Mouse (Mus musculus) splenic B cell, adult 2 months (primary cell): Measurements from ENCODE around the gene Notum.

Experiments used
- DNase-seq: peaks from one replicate; pipeline ENCODE4 v3.0.0-alpha.2; 2011; ENCODE audit warnings: low read depth, low spot score
- H3K27me3 ChIP-seq: 2 replicates; pipeline ENCODE4 v1.6.1; 2012; ENCODE audit warnings: mild to moderate bottlenecking, low read length, moderate library complexity, mixed read lengths; ENCODE audit not compliant: control insufficient read depth, poor library complexity, insufficient read depth, severe bottlenecking
- H3K36me3 ChIP-seq: 2 replicates; pipeline ENCODE4 v1.6.1; 2012; ENCODE audit warnings: mild to moderate bottlenecking, low read length, moderate library complexity, mixed read lengths; ENCODE audit not compliant: control insufficient read depth, poor library complexity, insufficient read depth, severe bottlenecking

The Notum gene

GRCm38 (mm10) chr11:120660301-120661075 is 487 bp downstream of the Notum start:
- H3K36me3 ChIP-seq: no peaks in the 10 kb centered on the region
- peak; percentile 38 for DNase-seq
- no peaks in the 10 kb centered on the region; the same call in 1 of the 2 replicates for H3K27me3 ChIP-seq

- no peak for DNase-seq
- no peaks in the 10 kb centered on the region; the same call in 1 of the 2 replicates for H3K27me3 ChIP-seq
- H3K36me3 ChIP-seq: no peaks in the 10 kb centered on the region
Measured at GRCm38 (mm10) chr11:120659509-120660300, 1.3 kb downstream of the Notum start.

GRCm38 (mm10) chr11:120658876-120659410 is 2.0 kb downstream of the Notum start:
- no peaks in the 10 kb centered on the region; the same call in 1 of the 2 replicates for H3K27me3 ChIP-seq
- H3K36me3 ChIP-seq: no peaks in the 10 kb centered on the region
- peak; percentile 81 for DNase-seq

GRCm38 (mm10) chr11:120657301-120657700 is 3.7 kb downstream of the Notum start:
- no peaks in the 10 kb centered on the region for H3K27me3 ChIP-seq
- H3K36me3 ChIP-seq: no peaks in the 10 kb centered on the region
- no peak for DNase-seq

DNA sequence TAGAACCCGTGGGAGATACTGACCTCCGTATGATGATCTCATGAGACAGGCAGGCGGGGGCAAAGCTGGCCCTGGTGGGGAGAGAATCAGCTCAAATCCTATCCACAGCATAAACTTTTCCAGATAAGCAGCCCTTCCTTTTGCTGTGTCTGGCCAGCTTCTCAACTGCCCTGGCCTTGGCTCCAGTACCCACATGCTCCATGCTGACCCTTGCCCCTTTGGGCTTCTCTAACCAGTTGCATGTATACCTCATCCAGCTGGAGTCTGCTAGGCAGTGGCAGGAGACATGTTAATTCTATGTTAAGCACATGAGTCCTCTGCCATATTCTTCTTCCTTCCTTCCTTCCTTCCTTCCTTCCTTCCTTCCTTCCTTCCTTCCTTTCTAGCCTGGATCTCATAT is 6.2 kb downstream of the Notum start:
- no peak for DNase-seq
- Histone ChIP-seq H3K36me3 (no peaks in the 10 kb centered on the region), H3K27me3 (no peaks in the 10 kb centered on the region)

- DNase-seq: no peak
- H3K36me3 ChIP-seq: no peaks in the 10 kb centered on the region
- H3K27me3 ChIP-seq: no peaks in the 10 kb centered on the region
Measured at GRCm38 (mm10) chr11:120651872-120652271, 9.1 kb downstream of the Notum start.

- DNase-seq: no peak
- no peaks in the 10 kb centered on the region for H3K36me3 ChIP-seq
- H3K27me3 ChIP-seq: no peaks in the 10 kb centered on the region
Measured at GRCm38 (mm10) chr11:120648001-120648476, 12.9 kb downstream of the Notum start, which contains the start of gene Myadml2. Myadml2 (minus strand) TSS chr11:120648158.

GRCm38 (mm10) chr11:120647047-120647830 is 13.7 kb downstream of the Notum start:
- Histone ChIP-seq H3K27me3 (no peaks in the 10 kb centered on the region), H3K36me3 (no peaks in the 10 kb centered on the region)
- no peak for DNase-seq

DNA sequence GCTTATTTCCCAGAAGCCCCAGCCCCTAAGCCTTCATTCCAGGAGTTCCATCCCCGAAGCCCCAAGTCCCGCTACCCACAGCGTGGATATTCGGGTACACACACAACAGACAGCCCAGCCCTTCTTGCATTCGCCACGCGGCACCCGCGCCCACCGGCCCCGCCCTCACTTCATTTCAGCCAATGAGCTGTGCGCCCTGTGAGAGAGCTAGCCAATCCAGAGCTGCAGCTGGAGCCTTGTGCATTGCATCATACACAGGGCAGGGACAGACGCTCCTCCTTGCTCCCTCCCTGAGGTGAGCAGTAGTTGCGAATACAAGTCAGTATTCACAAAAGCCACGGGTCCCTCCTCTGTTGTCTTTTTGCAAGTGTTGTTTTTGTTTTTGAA is 17.4 kb downstream of the Notum start, which contains the start of gene Pycr1:
Gene Pycr1, minus strand, starts transcription at position 169 of the 387 bp plus-strand sequence.
- Histone ChIP-seq H3K27me3 (no peaks in the 10 kb centered on the region), H3K36me3 (no peaks in the 10 kb centered on the region)
- peak; percentile 92 for DNase-seq

DNA sequence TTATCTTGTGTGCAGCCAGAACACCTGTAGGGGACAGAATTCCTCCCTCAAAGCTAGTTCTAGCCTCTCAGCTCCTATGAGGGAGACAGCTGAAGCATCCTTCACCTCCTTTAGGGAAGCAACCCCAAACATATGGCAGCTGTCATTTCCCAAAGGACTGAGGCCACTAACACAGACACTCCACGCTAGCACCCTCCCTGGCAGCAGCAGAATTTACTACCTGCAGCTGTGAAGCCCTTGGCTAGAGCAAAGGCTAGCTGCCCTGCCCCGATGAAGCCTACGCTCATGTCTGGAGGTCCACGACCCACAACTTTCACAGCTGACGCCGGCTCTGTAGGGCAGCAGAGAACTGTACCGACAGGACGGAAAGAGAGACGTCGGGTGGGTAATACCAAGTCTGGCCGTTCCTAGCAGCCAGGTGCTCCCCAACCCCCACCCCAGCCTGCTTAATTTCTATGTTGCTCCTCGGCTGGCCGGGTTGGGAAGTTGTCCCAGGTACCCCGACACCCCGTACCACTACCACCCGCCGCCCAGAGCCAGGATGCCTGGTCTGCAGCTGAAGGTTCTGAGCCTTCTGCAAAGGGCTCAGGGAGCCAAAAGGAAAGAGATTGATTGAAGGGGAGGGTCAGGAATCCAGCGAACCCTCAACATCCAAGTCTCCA is 17.9 kb downstream of the Notum start:
- peak; percentile 28 for DNase-seq
- H3K36me3 ChIP-seq: no peaks in the 10 kb centered on the region

GRCm38 (mm10) chr11:120641869-120642268 is 19.1 kb downstream of the Notum start:
- no peaks in the 10 kb centered on the region for H3K27me3 ChIP-seq
- no peaks in the 10 kb centered on the region for H3K36me3 ChIP-seq
- no peak for DNase-seq

More for the DNA sequence above, 17.9 kb downstream of the Notum start:
- H3K27me3 ChIP-seq: no peaks in the 10 kb centered on the region

DNA sequence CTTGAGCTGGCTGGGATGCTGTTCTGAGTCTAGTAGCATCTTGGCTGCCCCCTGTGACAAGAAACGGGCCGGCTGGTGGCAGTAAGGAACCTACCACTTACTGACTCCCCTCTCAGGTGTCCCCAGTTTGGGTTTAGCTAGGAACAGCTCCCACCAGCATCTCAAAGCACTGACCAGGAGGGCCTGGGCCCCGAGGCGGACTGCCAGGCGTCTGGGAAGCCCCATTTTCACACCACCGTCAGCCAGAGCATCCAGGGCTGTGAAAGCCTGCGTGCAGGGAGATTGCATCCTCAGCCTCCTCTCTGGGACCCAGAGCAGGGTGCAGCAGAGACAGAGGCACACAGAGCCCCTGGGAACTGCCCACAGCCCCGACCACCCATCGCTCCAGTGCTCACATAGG is 19.7 kb downstream of the Notum start:
- H3K27me3 ChIP-seq: no peaks in the 10 kb centered on the region
- H3K36me3 ChIP-seq: no peaks in the 10 kb centered on the region
- no peak for DNase-seq

DNA sequence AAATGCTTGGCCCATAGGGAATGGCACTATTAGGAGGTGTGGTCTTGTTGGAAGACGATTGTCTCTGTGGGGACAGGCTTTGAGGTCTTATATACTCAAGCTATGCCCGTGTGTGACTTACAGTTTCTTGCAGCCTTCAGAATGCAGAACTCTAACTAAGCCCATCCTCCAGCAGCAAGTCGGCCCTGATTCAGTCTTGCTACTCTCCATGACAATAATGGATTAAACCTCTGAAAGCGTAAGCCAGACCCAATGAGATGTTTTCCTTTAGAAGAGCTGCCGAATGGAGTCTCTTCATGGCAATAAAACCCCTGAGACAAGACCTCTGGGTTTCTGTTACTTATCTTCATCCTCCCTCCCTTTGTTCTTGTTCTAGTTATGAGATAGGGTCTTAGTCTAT is 26.2 kb downstream of the Notum start:
- no peak for DNase-seq

More for the DNA sequence above, 26.2 kb downstream of the Notum start:
- H3K36me3 ChIP-seq: no peaks in the 10 kb centered on the region
- no peaks in the 10 kb centered on the region for H3K27me3 ChIP-seq
